Mouse (Mus musculus): ENCODE results near the gene Capn7.

DNA sequence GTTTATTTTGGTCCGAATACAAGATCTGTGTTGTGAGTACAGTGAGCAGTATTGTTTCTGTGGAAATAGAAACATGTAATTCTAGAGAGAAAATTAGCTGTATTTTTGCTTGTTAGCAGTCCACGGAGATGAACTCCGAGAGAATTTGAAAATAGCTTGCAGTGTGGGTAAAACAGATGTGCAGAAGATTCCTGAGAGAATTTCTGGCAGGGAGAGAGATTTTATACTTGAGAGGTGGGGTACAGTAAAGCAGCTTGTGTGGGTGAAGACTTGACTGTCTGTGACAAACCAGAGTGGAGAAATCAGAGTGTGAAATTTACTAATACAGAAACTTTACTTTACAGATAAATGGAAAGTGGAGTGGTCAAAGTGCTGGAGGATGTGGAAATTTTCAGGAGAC lies 32.9 kb downstream of the Capn7 start:
- TF ChIP-seq EP300 (IDR thresholded peaks at IDR 0.05; ENCODE audit: low read depth) (no peak), CTCF (IDR thresholded peaks at IDR 0.05; ENCODE audit: low read depth) (no peak)
